Mouse (Mus musculus) heart, postnatal 0 days (tissue): ENCODE measurements around the gene Fads1.

Experiments used
- CTCF ChIP-seq: IDR thresholded peaks from 2 replicates; pipeline ENCODE4 v1.5.1; 2016; ENCODE audit warnings: antibody characterized with exemption, control low read depth, low read depth
- EP300 ChIP-seq: IDR thresholded peaks from 2 replicates; pipeline ENCODE4 v1.6.1; 2016; ENCODE audit warnings: antibody characterized with exemption, low read depth

DNA sequence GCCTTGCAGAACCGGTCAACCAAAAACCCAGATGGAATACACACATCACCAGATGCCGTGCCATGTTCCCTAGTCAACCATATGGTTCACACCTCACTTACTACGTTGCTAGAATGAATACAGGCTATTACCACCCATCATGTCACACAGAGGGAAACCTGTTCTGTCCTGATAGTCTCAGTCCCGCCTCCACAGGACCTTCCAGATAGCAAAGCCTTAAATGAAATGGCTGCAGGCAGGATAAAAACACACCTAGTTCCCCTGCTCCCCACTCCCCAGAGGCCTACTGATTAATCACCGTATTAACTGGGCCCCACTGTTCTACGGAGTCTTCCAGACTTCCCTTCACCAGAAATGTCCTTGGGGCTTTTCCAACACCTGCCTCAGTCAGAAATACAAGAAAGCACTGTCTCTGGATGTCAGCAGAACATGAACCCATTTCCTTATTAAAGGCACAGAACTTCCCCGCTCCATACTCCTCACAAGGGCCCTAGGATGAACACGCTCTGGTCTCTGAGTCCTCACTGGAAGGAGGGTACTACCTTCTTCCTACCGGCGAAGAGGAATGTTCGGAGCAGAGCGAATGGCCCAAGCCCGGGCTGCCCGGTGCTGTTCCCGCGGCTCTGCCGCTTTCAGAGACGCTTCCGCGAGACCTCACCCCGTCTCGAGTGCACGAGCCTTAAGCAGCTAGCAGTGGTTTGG is 20.6 kb downstream of the Fads1 start:
- no peak for TF ChIP-seq CTCF
- no peak for TF ChIP-seq EP300
